Mouse (Mus musculus) spleen, adult 2 months (tissue): ENCODE results near the gene Tmem221.

ENCODE experiments used
- CTCF ChIP-seq: fragments of 200-500 bp; IDR thresholded peaks from 2 replicates; pipeline ENCODE4 v1.5.1; 2011; ENCODE audit warnings: mild to moderate bottlenecking, inconsistent platforms; ENCODE audit not compliant: insufficient read depth, insufficient read length, insufficient replicate concordance; ENCODE audit errors: extremely low read depth
- POLR2A ChIP-seq: fragments of 200-500 bp; IDR thresholded peaks from 2 replicates; pipeline ENCODE4 v1.6.1; 2011; ENCODE audit warnings: low read depth, low read length, inconsistent platforms

- TF ChIP-seq CTCF (no peak), POLR2A (no peak)
These were observed 2.1 kb upstream of the Tmem221 start for GRCm38 (mm10) chr8:71560765-71561164.
